Mouse (Mus musculus) midbrain, embryonic 15.5 days (tissue): ENCODE results near the gene Tep1. TPM values are rescaled to one million over a fixed set of nuclear protein-coding genes. Genes with fewer than 3 reads are reported as not detected.

ENCODE experiments used
- polyA plus RNA-seq: library from polyadenylated mRNA; unstranded; fragments of >200 nt; fragmentation: Nextera tagmentation; extraction: Ambion mirVana; gene quantifications from 2 replicates; pipeline ENCODE4 v1.2.1, GENCODE M21; 2015

Gene Tep1
- polyA plus RNA-seq, 1 experiment from 2014 or later = 2.6 TPM

Other genes with a start within 250 kb of the Tep1 start
- gene Olfr745, start 231.2 kb downstream of the Tep1 start, polyA plus RNA-seq = not detected in 2 replicates
- gene Olfr746, start 223.5 kb downstream of the Tep1 start, polyA plus RNA-seq = not detected in 2 replicates
- not detected in 2 replicates for gene Olfr747, start 177.4 kb downstream of the Tep1 start, polyA plus RNA-seq
- not detected in 2 replicates for gene Olfr748, start 163.2 kb downstream of the Tep1 start, polyA plus RNA-seq
- gene Olfr749, start 125.5 kb downstream of the Tep1 start, polyA plus RNA-seq = not detected in 2 replicates
- 137 and 142 TPM in 2 replicates for gene Ttc5, start 85.0 kb downstream of the Tep1 start, polyA plus RNA-seq
- gene Ccnb1ip1, start 62.8 kb downstream of the Tep1 start, polyA plus RNA-seq = not detected in 2 replicates
- gene Parp2, start 62.7 kb downstream of the Tep1 start, polyA plus RNA-seq = 42.8 and 43.7 TPM in 2 replicates
- gene Klhl33, start 26.9 kb upstream of the Tep1 start, polyA plus RNA-seq = 1.8 and 2.1 TPM in 2 replicates
- 104 and 116 TPM in 2 replicates for gene Osgep, start 54.3 kb upstream of the Tep1 start, polyA plus RNA-seq
- 190 and 191 TPM in 2 replicates for gene Apex1, start 54.4 kb upstream of the Tep1 start, polyA plus RNA-seq
- gene Pip4p1, start 60.3 kb upstream of the Tep1 start, polyA plus RNA-seq = 101 and 111 TPM in 2 replicates
- 20.3 and 21.3 TPM in 2 replicates for gene Pnp, start 60.5 kb upstream of the Tep1 start, polyA plus RNA-seq
- gene Gm49342, start 74.0 kb upstream of the Tep1 start, polyA plus RNA-seq = not detected in 2 replicates
- gene Pnp2, start 85.4 kb upstream of the Tep1 start, polyA plus RNA-seq = 0.45 and 0.57 TPM in 2 replicates
- gene Rnase10, start 137.2 kb upstream of the Tep1 start, polyA plus RNA-seq = 0.11 TPM in 1 of 2 replicates, not detected in the other
- gene Rnase9, start 171.3 kb upstream of the Tep1 start, polyA plus RNA-seq = not detected in 2 replicates
- gene Rnase11, start 179.6 kb upstream of the Tep1 start, polyA plus RNA-seq = not detected in 2 replicates
- not detected in 2 replicates for gene Rnase12, start 187.1 kb upstream of the Tep1 start, polyA plus RNA-seq
- 0.08 and 0.09 TPM in 2 replicates for gene Olfr750, start 203.9 kb upstream of the Tep1 start, polyA plus RNA-seq
- 13.9 and 15.6 TPM in 2 replicates for gene Rnase4, start 220.5 kb upstream of the Tep1 start, polyA plus RNA-seq
- gene Ang, start 220.6 kb upstream of the Tep1 start, polyA plus RNA-seq = 4.5 and 4.8 TPM in 2 replicates
- gene Eddm3b, start 243.9 kb upstream of the Tep1 start, polyA plus RNA-seq = not detected in 2 replicates